Mouse (Mus musculus) frontal cortex, adult (tissue): ENCODE data around the gene Atf7.
A peak's percentile ranks its signal among the peaks of the same experiment; 100 is the strongest.

ENCODE experiments used
- ATAC-seq: cut with Nextera tagmentation; 2 replicates; pipeline ENCODE4 v1.9.2; 2017; ENCODE audit warnings: mild to moderate bottlenecking, moderate library complexity, mixed read lengths; ENCODE audit not compliant: low TSS enrichment

Atf7 gene

DNA sequence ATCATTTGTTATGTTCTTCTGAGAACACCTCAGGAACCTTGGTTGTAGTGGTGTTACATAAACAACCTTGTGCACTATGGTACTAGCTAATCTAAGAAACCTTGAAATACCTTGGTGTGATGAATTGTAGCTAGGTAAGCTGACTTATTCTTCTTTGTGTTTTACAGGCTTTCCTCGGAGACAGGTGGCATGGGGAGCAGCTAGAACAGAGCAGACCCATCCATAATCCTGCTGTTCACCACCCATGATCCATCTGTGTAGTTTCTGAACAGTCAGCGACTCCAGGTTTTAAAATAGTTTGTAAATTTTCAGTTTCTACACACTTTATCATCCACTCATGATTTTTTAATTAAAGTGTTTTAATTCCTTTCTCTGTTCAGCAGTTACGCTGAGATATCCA is 126.9 kb downstream of the Atf7 start:
- ATAC-seq, result peak; percentile 32; the same call in 1 of the 2 replicates

GRCm38 (mm10) chr15:102487664-102488063 is 137.6 kb downstream of the Atf7 start:
- no peak for ATAC-seq

DNA sequence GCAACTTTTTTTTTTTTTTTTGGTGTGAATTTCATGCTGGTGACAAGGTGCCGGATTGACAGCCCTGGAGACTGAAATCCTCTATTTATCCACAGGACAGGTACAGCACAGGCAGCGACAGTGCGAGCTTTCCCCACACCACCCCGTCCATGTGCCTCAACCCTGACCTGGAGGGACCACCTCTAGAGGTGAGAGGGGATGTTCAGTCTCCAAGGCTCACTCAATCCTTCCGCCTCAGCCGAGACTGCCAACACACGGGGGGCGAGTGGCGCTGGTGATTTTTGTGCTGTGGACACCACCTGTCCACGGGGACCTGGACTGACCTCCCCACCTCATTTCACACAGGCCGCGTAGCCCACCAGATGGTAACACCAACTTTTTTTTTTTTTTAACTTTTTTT is 139.4 kb downstream of the Atf7 start:
- no peak for ATAC-seq

- no peak for ATAC-seq
Observed at GRCm38 (mm10) chr15:102483136-102483535, 142.1 kb downstream of the Atf7 start.
